Mouse (Mus musculus): ENCODE results near the gene Il4ra.

Gene Il4ra

DNA sequence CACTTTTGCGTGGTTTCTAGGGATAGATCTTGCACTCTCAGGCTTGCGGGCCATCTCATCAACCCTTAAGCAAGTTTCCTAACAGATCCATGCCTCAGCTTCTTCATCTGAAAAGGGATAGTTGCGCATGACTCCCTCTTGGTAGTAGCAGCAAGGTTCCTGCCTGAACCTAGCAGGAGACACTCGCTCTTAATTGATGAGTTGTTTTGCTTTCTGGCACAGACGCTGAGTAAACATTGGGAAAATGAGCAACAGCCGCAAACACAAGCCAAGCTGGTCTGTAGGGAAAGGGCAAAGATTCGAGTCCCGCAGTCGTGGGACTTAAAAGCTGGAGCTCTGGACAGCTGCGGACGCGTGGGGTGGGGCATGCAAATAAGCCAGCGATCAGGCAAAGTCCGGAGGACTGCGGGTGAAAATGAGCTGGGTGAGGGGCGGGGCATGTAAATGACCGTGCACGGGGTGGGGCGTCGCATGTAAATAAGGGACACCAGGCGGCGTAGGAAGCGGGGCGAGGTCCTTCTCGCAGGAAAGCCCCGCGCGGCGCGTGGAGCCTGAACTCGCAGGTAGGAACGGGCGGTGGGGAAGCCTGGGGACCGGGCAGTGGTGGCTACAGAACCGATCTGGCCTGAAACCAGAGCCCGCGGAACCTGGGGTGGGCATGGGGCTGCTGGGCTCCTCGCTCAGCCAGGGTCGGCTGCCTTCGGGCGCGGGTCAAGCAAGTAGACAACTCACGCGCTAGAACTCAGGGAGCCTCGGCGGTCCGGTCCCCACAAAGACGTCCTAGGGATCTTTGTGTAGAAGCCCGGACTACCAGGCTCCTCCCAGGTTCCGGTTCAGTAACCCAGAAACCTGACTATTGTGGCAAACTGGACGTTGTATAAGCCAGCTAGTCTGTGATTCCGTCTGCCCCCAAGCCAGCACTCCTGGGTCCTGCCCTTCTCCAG, at the start of gene Il4ra:
Gene Il4ra (plus strand): TSS at position 355 of the 944 bp plus-strand sequence.
- DNase-seq (ENCODE audit: low read depth): peak; percentile 91

DNA sequence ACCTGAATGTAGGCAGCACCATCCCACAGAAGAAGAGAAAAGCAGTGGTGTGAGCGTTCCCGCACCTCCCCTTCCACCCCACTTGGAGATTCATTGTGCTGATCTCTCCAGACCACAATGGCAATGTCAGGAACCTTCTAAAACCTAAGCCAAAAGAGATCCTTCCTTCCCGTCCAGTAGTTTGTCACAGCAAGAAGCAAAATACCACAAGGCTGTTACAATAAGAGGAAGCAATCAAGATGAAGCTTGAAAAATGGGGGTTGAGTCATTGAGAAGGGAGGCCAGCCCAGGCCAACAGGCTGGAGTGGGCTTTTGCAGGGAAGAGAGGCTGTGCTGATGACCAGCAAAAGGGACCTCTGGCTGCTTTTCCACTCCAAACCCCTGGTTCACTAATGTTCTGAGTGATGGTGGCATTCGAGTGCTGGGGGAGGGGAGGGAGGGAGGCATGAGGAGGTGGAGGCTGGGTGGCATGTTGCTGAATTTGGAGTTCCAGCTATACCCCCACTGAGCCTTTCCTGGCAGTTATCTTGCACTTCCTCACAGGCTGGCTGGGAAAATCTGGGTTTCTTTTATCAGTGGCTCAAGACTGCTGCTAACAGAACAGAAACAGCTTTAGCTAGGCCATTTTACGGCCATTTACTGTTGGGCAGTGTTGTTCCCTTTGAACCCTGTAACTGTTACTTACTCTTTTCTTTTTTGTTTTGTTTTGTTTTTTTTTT, 48.4 kb upstream of the Il4ra start:
- no peak for DNase-seq (ENCODE audit: low read depth)

DNA sequence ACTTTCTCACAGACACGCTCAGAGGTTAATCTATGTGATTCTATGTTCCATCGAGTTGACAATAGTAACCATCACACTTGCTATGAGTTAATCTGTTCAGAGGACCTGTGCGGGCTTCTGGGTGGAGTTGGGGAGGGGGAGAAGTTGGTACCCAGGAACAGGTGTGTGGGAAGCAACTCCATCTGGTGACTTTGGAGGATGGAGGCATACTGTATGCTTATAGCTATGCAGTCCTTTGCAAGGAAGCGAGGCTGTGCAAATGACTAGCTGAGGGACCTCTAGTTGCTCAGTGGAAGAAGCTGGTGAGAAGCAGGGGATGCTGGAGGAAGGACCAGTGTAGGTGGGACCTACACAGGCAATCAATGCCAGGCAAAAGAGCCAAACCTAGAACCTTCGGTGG, 47.3 kb upstream of the Il4ra start:
- DNase-seq (ENCODE audit: low read depth): no peak

DNA sequence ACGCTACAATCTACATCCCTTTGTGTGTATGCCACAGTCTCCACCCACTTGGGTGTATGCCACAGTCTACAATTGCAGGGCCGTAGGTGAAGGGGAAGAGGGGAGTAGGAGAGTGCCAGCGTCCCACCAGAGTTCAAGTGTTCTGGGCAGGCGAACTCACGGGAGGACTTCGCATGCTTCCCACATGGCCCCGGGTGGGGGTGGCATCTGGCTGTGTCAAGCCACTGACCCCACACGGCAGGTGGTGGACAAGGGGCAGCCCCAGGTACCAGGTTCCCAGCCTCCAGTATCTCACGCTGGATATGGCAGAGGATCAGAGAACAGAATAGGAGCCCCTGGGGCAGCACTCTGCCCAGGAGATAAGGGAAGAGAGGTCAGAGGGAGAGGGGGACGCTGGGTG, 46.4 kb upstream of the Il4ra start:
- DNase-seq (ENCODE audit: low read depth): no peak

DNA sequence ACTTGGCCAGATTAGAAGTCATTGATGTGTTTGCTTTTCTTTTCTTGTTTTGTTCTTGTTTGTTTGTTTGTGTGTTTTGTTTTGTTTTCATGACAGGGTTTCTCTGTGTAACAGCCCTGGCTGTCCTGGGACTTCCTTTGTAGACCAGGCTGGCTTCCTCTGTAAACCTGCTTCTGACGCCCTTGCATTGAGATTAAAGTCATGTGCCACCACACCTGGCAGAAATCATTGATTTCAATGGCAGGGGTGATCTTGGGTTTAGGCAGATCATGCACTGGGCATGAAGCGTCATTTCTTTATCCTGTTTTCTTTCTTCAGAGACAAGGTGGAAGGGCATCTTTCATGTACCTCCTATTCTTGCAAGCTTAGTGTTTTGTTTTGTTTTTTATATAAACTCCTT, 44.6 kb upstream of the Il4ra start:
- DNase-seq (ENCODE audit: low read depth): peak; percentile 78

DNA sequence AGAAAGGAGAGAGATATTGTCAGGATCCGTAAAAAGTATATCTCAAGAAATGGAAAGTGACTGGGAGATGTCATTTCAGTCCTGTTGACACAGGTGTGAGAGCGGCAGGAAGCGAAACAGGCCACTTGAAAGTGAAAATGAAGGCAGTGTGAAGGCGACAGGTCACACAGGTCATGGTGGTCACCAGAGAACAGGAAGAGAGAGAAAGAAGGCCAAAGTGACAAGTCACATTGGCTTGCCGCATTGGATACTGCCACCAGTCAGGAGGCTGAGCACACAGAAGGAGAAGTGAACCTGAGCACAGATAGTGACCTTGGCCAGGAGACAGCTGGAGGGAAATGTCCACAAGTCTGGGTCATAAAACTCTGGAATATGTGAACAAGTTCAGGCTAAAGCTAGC, 40.5 kb upstream of the Il4ra start:
- peak; percentile 36 for DNase-seq (ENCODE audit: low read depth)

DNA sequence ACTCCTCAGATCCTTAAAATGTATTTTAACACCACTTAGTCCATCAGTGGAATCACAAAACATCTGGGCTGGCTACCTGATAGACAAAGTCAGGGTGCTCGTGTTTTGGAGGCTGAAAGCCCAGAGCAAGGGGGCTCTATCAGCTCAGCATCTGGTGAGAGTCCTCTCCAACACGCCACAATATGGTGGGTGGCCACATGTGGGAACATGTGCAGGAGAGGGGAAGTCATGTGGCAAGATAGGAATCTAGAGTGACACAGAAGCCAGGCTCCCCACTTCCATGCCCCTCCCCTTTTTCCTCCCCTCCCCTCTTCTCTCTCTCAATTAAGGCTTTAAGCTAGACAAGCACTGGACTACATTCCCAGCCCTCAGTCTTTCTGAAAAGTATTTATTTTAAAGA, 40.1 kb upstream of the Il4ra start:
- peak; percentile 49 for DNase-seq (ENCODE audit: low read depth)

DNA sequence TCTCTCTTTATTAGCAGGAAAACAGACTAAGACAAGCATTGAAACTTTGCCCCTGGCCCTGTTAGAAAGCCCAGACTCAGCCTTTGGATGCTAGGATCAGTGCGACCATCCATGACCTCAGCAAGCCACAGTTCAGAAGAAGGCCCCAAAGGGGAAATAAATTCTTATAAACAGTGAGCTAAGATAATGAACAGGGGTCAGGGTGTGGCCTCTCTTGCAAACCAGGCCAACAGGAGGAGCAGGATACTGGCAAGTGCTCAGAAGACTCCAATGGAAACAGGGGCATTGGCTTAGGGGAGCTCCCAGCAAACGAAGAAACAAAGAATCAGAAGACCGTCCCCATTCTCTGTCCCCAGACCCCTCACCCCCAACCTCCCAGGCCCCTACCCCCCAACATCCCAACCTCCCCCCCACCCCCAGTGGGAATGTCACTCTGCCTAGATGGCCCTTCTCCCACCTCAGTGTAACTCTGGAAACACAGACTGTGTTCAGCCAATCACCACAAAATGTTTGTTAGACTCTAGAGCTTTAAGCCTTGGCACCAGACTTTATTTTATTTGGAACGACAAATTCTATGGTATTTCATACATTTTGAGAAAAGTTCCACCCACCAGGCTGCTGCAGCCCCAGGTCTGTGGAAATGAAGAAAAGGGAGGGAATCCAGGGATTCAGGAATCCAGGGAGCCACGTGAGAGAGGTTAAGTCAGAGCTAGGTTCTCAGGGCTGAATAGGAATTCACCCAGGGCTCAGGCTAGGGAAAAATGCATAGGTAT, 36.7 kb upstream of the Il4ra start:
- DNase-seq (ENCODE audit: low read depth): no peak

DNA sequence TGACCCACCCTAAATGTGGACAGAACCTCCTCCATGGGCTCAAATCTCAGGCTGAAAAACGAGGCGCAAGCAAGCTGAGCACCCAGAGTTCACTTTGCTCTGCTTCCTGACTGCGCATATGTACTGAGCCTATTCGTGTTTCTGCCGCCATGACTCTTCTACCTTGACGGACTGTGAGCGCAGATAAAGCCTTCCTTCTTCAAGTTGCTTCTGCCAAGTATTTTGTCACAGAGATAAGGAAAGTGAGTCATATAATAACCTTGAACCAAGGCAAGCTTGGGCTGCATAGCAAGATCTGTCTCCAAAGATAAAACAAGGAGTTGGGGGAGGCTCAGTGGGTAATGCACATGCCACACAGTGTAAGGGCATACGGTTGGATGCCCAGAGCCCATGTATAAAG, 35.2 kb upstream of the Il4ra start:
- no peak for DNase-seq (ENCODE audit: low read depth)

DNA sequence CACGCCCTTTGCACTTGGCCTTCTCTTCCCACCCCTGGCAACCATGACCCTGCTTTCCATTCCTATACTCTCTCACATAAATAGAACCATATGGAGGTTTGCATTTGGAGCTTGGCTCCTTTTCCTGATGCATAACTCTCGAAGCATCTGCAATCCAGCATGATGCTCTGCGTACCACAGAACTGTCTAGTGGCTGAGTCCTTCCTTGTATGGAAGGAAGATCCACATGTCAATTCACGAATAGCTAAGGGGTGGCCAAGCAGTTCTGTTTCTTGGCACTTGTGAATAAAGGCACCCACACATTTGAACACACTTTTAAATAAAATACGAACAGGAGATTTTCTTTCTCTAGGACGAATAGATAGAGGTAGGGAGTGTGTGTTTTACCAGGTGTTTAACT, 34.5 kb upstream of the Il4ra start:
- no peak for DNase-seq (ENCODE audit: low read depth)

DNA sequence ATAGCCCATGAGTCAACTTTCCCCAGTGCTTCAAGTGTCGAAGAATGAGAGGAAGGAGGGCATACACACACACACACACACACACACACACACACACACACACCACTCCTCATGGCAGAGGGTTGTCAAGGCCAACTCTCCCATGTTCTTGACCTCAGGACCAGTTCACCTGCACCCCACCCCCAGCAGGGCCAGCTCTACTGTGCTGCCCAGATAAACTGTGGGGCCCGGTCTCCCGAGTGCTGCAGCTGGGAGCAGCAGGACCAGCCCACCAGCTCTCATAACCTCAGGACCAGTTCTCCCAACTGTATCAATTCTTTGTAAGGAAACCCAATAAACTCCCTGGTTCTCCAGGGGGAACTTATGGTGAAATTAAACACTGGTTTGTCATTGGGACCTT, 32.2 kb upstream of the Il4ra start:
- no peak for DNase-seq (ENCODE audit: low read depth)

DNA sequence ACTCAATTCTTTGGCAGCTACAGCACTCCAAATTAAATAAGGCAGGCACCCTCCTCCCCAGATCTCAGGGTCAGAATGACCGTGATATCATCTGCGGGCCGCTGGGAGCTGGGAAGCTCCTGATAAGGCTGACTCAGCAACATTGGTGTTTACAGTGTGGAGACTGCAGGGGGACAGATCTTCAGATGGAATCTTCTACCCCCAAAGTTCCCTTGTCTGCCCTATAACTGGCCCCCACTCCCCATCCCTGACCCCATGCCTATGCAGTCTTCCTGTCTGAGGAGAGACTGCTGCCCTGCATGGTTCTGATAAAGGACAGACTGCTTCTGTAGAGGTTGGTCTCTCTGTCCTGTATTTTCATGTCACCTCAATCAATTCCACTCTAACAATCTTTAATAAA, 28.9 kb upstream of the Il4ra start:
- no peak for DNase-seq (ENCODE audit: low read depth)

DNA sequence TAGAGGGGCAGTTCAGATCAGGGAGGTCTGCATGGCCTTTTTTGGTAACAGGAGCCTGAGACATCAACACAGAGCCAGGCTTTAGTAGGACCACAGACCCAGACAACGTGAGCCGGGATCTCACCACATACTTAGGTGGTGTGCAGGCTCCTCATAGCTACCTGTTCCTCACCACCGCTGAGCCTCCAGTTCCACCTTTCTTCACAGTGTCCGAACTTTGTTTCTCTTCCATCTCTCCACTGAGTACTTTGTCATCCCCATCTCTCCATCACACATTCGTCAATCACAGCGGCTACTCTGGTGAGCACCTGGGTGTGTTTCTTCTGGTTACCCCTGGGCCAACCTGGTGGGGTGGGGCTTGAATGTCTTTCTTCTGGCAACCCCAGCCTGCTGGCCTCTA, 24.7 kb upstream of the Il4ra start:
- DNase-seq (ENCODE audit: low read depth): no peak

DNA sequence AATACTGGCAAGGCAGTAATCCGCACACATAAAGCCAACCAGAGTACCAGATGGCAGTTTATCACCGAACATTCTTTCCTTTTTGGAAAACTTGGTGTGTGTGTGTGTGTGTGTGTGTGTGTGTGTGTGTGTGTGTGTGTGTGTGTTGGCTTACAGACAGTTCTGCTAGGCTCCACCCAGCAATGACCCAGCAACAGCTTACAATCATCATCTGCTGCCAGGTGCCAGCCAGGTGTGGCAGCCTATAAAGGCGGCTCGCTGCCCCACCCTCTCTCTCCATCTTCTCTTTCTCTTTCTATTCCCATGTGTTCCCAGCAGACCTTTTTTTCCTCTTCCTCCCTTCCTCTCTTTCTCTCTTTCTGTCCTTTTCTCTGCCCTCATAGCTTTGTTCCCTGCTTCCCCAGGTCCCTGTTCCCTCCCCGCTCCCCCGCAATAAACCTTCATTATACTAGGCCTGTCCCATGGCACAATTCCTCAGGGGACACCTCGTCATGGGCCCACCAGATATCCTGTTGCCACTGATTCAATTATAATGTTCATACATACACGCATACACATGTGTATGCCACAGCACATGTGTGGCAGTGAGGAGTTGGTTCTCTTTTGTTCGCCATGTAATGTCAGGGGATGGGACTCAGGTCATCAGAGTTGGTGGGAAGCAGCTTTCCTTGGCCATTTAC, 23.9 kb upstream of the Il4ra start:
- DNase-seq (ENCODE audit: low read depth): no peak

DNA sequence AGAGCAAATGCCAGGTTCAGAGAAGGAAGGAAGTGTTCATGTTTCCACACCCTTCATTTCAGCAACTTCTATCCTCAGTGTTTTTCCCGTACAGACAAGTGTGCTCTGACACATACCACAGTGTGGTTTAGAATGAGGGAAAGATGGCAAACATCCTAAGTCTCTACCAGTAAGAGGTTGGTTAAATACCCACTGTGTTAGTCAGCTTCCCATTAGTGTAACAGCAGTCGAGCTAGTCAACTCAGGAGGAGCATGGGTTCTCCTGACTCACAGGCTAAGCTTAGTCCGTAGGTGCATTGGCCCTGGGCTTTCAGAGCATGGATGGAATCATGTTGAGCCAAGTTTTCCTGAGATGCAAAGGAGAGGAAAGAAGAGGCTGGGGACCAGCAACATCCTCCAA, 12.6 kb upstream of the Il4ra start:
- DNase-seq (ENCODE audit: low read depth): no peak

DNA sequence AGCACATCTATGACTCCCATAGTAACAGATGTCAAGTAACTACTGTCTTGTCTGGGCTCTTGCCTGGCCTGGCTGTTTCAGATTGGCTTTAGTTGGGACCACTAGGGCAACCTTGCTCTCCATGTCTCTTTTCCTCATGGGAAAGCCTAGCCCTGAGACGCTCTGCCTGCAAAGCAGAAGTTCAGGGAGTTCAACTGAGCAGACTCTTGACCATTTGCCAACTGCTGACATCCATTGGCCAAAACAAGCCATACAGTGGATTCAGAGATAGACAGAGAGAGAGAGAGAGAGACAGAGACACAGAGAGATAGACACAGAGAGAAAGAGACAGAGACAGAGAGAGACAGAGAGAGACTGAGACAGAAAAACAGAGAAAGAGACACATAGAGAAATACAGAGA, 10.9 kb upstream of the Il4ra start:
- no peak for DNase-seq (ENCODE audit: low read depth)

DNA sequence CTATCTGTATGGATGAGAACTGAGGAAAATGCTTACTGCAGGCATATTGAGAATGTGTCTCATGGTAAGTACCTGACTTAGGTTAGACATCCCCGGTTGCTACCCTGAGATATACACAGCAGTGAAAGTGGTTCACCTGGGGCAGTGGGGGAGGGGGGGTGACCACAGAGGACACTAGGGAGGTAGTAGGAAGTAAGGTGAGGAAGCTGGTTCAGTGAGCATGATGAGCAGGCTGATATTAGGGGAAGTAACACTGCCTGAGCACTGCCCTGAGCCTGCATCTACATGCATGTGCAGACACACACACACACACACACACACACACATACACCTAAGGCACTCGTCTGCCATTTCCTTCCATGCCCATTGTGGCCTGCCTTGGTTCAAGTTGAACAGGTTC, 10.1 kb upstream of the Il4ra start:
- DNase-seq (ENCODE audit: low read depth): no peak

DNA sequence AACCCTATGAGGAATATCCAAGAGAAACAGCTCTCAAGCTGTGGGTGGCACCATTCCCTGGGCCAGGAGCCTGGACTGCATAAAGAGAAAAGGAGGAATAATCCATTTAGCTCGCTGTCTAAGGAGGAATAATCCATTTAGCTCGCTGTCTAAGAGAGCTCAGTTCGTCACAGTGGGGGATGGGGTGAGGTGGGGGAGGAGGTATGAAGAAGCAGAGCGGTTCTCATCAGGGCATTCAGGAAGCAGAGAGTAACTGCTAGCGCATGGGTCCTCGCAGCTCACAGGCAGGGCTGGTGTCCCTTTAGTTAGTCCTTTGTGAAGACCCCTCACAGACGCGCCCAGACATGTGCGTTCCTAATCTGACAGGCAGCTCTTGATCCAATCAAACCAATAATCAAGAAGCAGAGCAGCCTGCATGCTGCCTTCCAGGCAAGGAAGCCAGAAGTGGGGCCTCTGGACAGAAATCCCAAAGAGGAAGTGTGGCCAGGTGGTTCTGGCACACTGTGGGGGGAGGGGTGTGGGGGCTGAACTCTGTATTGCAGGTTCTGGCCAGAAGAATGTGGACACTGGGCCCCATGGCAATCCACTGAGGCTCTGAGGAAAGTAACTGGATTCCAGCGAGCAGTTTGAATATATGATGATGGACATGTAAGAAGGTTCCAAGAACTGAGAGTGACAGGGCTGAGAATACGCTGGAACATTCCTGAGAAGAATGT, 9.4 kb upstream of the Il4ra start:
- peak; percentile 46 for DNase-seq (ENCODE audit: low read depth)

DNA sequence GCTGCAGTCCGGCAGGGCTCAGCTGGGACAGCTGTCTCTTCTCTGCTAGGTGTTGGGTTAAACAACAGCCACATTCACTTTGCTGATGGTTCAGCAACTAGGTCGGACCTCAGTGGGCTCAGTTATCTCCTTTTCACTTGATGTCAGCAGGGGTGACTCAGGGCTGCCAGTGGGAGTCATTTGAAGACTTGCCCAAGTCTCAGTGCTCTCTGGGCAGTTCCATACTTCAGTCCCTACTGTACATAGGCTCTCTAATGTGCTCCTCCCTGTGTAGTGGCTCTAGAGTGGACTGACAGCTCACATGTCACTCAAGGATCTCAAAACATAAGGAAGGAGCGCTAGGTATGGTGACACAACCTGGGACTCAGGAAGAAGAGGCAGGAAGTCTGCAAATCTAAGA, 8.4 kb upstream of the Il4ra start:
- DNase-seq (ENCODE audit: low read depth): peak; percentile 55

DNA sequence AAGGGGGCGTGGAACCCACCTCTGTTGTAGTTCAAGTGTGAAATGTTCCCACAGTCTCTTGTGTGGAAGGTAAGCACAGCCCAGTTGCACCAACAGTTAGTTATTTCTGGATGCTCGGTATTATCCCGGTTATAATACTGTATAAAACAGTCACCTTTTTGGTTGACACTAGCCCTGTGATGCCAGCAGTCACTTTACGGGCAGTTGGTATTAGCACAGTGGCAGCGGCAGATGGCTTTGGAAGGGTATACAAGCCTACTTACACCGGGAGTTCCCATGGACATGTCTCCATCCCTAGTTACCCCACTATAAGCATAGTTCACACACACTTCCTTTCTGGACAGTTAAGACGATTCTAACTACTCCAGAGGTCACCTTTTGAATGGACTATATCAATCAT, 6.6 kb upstream of the Il4ra start:
- DNase-seq (ENCODE audit: low read depth): no peak

DNA sequence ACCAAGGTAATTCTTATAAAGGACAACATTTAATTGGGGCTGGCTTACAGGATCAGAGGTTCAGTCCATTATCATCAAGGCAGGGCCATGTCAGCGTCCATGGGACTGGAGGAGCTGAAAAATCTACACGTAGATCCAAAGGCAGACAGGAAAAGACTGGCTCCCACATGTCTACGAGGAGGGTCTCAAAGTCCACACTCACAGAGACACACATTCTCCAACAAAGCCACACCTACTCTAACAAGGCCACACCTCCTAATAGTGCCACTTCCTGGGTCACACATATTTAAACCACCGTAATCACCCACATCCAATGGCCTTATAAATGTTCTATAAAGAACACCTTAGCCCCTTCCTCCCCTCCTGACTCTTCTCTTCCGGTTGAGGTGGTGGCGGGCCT, 5.2 kb upstream of the Il4ra start:
- DNase-seq (ENCODE audit: low read depth): no peak

Data from naive thymus-derived CD4-positive, alpha-beta T cell, adult 2 months (primary cell).